Mouse (Mus musculus) small intestine, adult 2 months (tissue): Measurements from ENCODE around the gene Mfap3. TPM values are rescaled to one million over a fixed set of nuclear protein-coding genes. Genes with fewer than 3 reads are reported as not detected.
A peak's percentile ranks its signal among the peaks of the same experiment; 100 is the strongest.
"Not testable (repeated sequence)": the region's sequence is repeated elsewhere in the genome, so short reads cannot be mapped to it uniquely, and the experiment has no call there.

ENCODE experiments used
- H3K27ac ChIP-seq: fragments of 200-500 bp; 2 replicates; pipeline ENCODE4 v1.5.1; 2012; ENCODE audit warnings: low read depth, low read length, control low read depth, inconsistent platforms; ENCODE audit not compliant: insufficient read depth
- H3K27me3 ChIP-seq: fragments of 200-500 bp; 2 replicates; pipeline ENCODE4 v1.6.1; 2012; ENCODE audit warnings: mild to moderate bottlenecking, moderate library complexity, low read length, inconsistent platforms; ENCODE audit not compliant: control insufficient read depth, insufficient read depth
- H3K36me3 ChIP-seq: fragments of 200-500 bp; 2 replicates; pipeline ENCODE4 v1.6.1; 2012; ENCODE audit warnings: mild to moderate bottlenecking, low read length, control low read depth, inconsistent platforms; ENCODE audit not compliant: control insufficient read depth, insufficient read depth
- H3K4me1 ChIP-seq: fragments of 200-500 bp; 2 replicates; pipeline ENCODE4 v1.6.1; 2012; ENCODE audit warnings: low read length, inconsistent platforms, mixed read lengths; ENCODE audit not compliant: control insufficient read depth, insufficient read depth, insufficient read length
- H3K4me3 ChIP-seq: fragments of 200-500 bp; 2 replicates; pipeline ENCODE4 v1.5.1; 2012; ENCODE audit warnings: low read depth, mild to moderate bottlenecking, control low read depth, inconsistent platforms, low read length, moderate library complexity
- CTCF ChIP-seq: fragments of 200-500 bp; IDR thresholded peaks from 2 replicates; pipeline ENCODE4 v1.5.1; 2012; ENCODE audit warnings: low read depth, mild to moderate bottlenecking, control low read depth, inconsistent platforms, low read length, moderate library complexity, mixed read lengths; ENCODE audit not compliant: insufficient replicate concordance, insufficient read length; ENCODE audit errors: extremely low read depth
- POLR2A ChIP-seq: fragments of 200-500 bp; IDR thresholded peaks from 2 replicates; pipeline ENCODE4 v1.6.1; 2012; ENCODE audit warnings: low read depth, mild to moderate bottlenecking, control low read depth, inconsistent platforms, low read length, moderate library complexity
- WGBS: fragments of 180-500 bp; shearing (Covaris S2); methylation state at CpG from one replicate; pipeline ENCODE4 v1.1.7; 2018; 5-methylcytosine and 5-hydroxymethylcytosine counted together
- polyA plus RNA-seq: library from polyadenylated mRNA; depleted of rRNA; stranded (reverse); fragments of >200 nt; gene quantifications from 2 replicates; pipeline ENCODE4 v1.2.3, GENCODE M21; 2012

Gene Mfap3
- polyA plus RNA-seq, 1 experiment, result 6.9 TPM

- Histone ChIP-seq H3K4me3 (no peak overlapping the region), H3K4me1 (no peaks in the 10 kb centered on the region; the same call in 1 of the 2 replicates), H3K27me3 (no peaks in the 10 kb centered on the region), H3K27ac (no peak overlapping the region), H3K36me3 (no peaks in the 10 kb centered on the region)
- WGBS, result 92% methylated on average over 2 of the region's 2 CpGs
- TF ChIP-seq CTCF (no peak), POLR2A (no peak)
These were observed 22.2 kb downstream of the Mfap3 start for GRCm38 (mm10) chr11:57540681-57541080.

GRCm38 (mm10) chr11:57548618-57549550 is 30.4 kb downstream of the Mfap3 start:
- TF ChIP-seq CTCF (peak; percentile 98; the same call in 1 of the 2 replicates), POLR2A (no peak)
- no peaks in the 10 kb centered on the region for H3K4me1 ChIP-seq

GRCm38 (mm10) chr11:57550230-57550629 is 31.8 kb downstream of the Mfap3 start:
- H3K36me3 ChIP-seq, result no peaks in the 10 kb centered on the region
- no peaks in the 10 kb centered on the region for H3K4me1 ChIP-seq
- no peak overlapping the region for H3K27ac ChIP-seq
- TF ChIP-seq CTCF (peak; percentile 16; the same call in 1 of the 2 replicates), POLR2A (no peak)
- WGBS, result 96% methylated on average over 2 of the region's 2 CpGs
- no peaks in the 10 kb centered on the region for H3K27me3 ChIP-seq
- H3K4me3 ChIP-seq, result no peak overlapping the region

More at GRCm38 (mm10) chr11:57548618-57549550, 30.4 kb downstream of the Mfap3 start:
- H3K4me3 ChIP-seq, result no peak overlapping the region
- no peak overlapping the region for H3K27ac ChIP-seq
- H3K36me3 ChIP-seq, result no peaks in the 10 kb centered on the region
- 45% methylated on average over 18 of the region's 18 CpGs for WGBS
- no peaks in the 10 kb centered on the region for H3K27me3 ChIP-seq

- H3K4me3 ChIP-seq, result no peak overlapping the region
- H3K36me3 ChIP-seq, result no peaks in the 10 kb centered on the region
- no peaks in the 10 kb centered on the region for H3K4me1 ChIP-seq
- 73% methylated on average over 8 of the region's 8 CpGs for WGBS
- no peaks in the 10 kb centered on the region for H3K27me3 ChIP-seq
- H3K27ac ChIP-seq, result no peak overlapping the region
- TF ChIP-seq POLR2A (no peak), CTCF (no peak)
These were observed 32.6 kb downstream of the Mfap3 start for GRCm38 (mm10) chr11:57551016-57551415.

GRCm38 (mm10) chr11:57553015-57553780 is 34.7 kb downstream of the Mfap3 start:
- Histone ChIP-seq H3K27me3 (no peaks in the 10 kb centered on the region), H3K4me1 (no peaks in the 10 kb centered on the region), H3K4me3 (no peak overlapping the region), H3K27ac (no peak overlapping the region), H3K36me3 (no peaks in the 10 kb centered on the region)
- TF ChIP-seq POLR2A (no peak), CTCF (no peak)
- 91% methylated on average over 9 of the region's 9 CpGs for WGBS

GRCm38 (mm10) chr11:57557936-57558335 is 39.5 kb downstream of the Mfap3 start:
- H3K4me3 ChIP-seq, H3K36me3 ChIP-seq, H3K27me3 ChIP-seq, H3K4me1 ChIP-seq, H3K27ac ChIP-seq: not testable (repeated sequence)
- WGBS, result 95% methylated on average over 9 of the region's 10 CpGs

GRCm38 (mm10) chr11:57564564-57564963 is 46.1 kb downstream of the Mfap3 start:
- no peaks in the 10 kb centered on the region for H3K4me1 ChIP-seq
- WGBS, result 59% methylated on average over 12 of the region's 12 CpGs
- no peak overlapping the region for H3K27ac ChIP-seq
- no peak overlapping the region for H3K4me3 ChIP-seq
- no peaks in the 10 kb centered on the region for H3K36me3 ChIP-seq
- H3K27me3 ChIP-seq, result no peaks in the 10 kb centered on the region
- TF ChIP-seq CTCF, result no peak
- TF ChIP-seq POLR2A, result no peak
